Mouse (Mus musculus) myocyte (in vitro differentiated cells): ENCODE measurements around the gene Mta2.

ENCODE experiments used
- E2F4 ChIP-seq: IDR thresholded peaks from one replicate; pipeline ENCODE4 v1.6.1; 2011; ENCODE audit warnings: mild to moderate bottlenecking, control low read depth, moderate library complexity; ENCODE audit not compliant: insufficient read depth
- MAX ChIP-seq: IDR thresholded peaks from one replicate; pipeline ENCODE4 v1.6.1; 2011; ENCODE audit warnings: low read depth, mild to moderate bottlenecking, control low read depth
- MYOD1 ChIP-seq, 3 experiments: IDR thresholded peaks; one replicate each; pipeline ENCODE4 v1.6.1; 2011; ENCODE audit warnings: control low read depth in 2 of 3, low read depth in 2 of 3, mild to moderate bottlenecking in 2 of 3, moderate library complexity in 1 of 3; ENCODE audit not compliant: insufficient read length in 2 of 3, control insufficient read depth in 1 of 3
- MYOG ChIP-seq, 3 experiments: IDR thresholded peaks; one replicate each; pipeline ENCODE4 v1.6.1; 2011; ENCODE audit warnings: control low read depth in 2 of 3, low read depth in 2 of 3, mild to moderate bottlenecking in 2 of 3; ENCODE audit not compliant: insufficient read length in 2 of 3, control insufficient read depth in 1 of 3, insufficient read depth in 1 of 3
- POLR2A ChIP-seq: IDR thresholded peaks from one replicate; pipeline ENCODE4 v1.6.1; 2011; ENCODE audit warnings: low read depth, mild to moderate bottlenecking, control low read depth, moderate library complexity; ENCODE audit not compliant: insufficient read length
- POLR2AphosphoS2 ChIP-seq: IDR thresholded peaks from one replicate; pipeline ENCODE4 v1.6.1; 2011; ENCODE audit warnings: low read depth, control low read depth; ENCODE audit not compliant: insufficient read length
- TCF12 ChIP-seq: IDR thresholded peaks from one replicate; pipeline ENCODE4 v1.6.1; 2011; ENCODE audit warnings: mild to moderate bottlenecking, control low read depth; ENCODE audit not compliant: poor library complexity, insufficient read depth, severe bottlenecking
- TCF3 ChIP-seq: IDR thresholded peaks from one replicate; pipeline ENCODE4 v1.6.1; 2011; ENCODE audit warnings: low read depth, control low read depth; ENCODE audit not compliant: insufficient read length
- USF1 ChIP-seq: IDR thresholded peaks from one replicate; pipeline ENCODE4 v1.6.1; 2011; ENCODE audit warnings: low read depth, mild to moderate bottlenecking, control low read depth, moderate library complexity

- peak; percentile 42 for TF ChIP-seq POLR2AphosphoS2
- peak; percentile 38 for TF ChIP-seq POLR2A
- no peak for TF ChIP-seq USF1
- no peak for TF ChIP-seq E2F4
- TF ChIP-seq MYOD1 (IDR thresholded peaks at IDR 0.05; ENCODE audit: control insufficient read depth in 1 of 3, insufficient read length in 2 of 3, low read depth in 2 of 3) = peak; percentile 81 to 97 (median 93)
- peak; percentile 81 for TF ChIP-seq TCF3
- TF ChIP-seq MYOG (IDR thresholded peaks at IDR 0.05; ENCODE audit: control insufficient read depth in 1 of 3, insufficient read depth in 1 of 3, insufficient read length in 2 of 3, low read depth in 2 of 3) = peak; percentile 86 to 98 (median 97)
- peak; percentile 87 for TF ChIP-seq TCF12
- TF ChIP-seq MAX = peak; percentile 16
Observed at GRCm38 (mm10) chr19:8982303-8983149, 40.9 kb downstream of the Mta2 start.
